In the genomic region with DNA sequence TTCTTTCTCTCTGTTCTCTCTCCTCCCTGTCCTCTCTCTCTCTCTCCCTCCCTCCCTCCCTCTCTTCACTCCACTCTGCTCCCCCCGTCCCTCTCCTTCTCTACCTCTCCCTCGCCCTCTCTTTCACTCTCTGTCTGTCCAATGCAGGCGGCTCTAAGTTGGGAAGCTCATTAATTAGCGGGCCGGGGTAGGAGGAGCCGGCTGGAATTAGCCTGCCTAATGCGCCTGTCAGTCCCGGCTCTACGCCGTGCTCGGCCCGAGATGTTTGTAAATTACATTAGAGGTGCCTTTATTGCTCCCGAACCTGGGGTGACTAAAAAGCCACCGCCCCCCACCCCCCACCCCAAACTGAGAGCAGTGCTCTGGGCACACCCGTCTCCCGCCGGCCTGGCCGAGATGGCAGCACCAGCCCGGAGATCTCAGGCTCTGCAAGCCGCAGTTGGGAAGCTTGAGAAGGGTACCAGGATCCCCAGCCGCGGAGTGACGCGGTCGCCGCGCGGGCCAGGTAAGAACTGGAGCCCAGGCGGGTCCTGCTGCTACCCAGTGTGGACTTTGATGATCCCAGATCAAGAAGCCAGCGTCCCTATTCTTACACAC, we compare ENCODE assay signal across 8 mouse cellular contexts. TPM values are rescaled to one million over a fixed set of nuclear protein-coding genes. Genes with fewer than 3 reads are reported as not detected.
DNase-seq lines count a peak whose midpoint lies in the region; ATAC-seq and TF ChIP-seq lines count a peak whose summit lies in the region.

A gene (minus strand): TSS at position 47 of the 597 bp plus-strand sequence.

- DNase-seq in lung, adult 2 months, result no peak
- DNase-seq in retina, embryonic 14.5 days (ENCODE audit: low spot score), result peak; percentile 62
- no peak for DNase-seq in cerebellum, adult 8-10 months
- no peak for DNase-seq in cerebellum, adult 9-10 months
- no peak for DNase-seq in right cerebral cortex, postnatal 10 days (ENCODE audit: low spot score in 2 of 2)

- no peak for ATAC-seq in lung, embryonic 15.5 days (ENCODE audit: borderline replicate concordance, extremely low read depth, low FRiP score, low TSS enrichment)
- peak; percentile 47; the same call in 1 of the 2 replicates for ATAC-seq in forebrain, embryonic 12.5 days (ENCODE audit: low FRiP score)
- no peak; the same call in 1 of the 2 replicates for ATAC-seq in intestine, embryonic 15.5 days

- H3K27me3 ChIP-seq in lung, embryonic 15.5 days, result peaks cover 99% of the 10 kb centered on the region
- H3K27me3 ChIP-seq in forebrain, embryonic 12.5 days, result peaks cover 99% of the 10 kb centered on the region
- H3K27me3 ChIP-seq in intestine, embryonic 15.5 days (replicated peaks), result peaks cover 97% of the 10 kb centered on the region

- TF ChIP-seq CTCF in lung, adult 2 months (IDR thresholded peaks at IDR 0.05; ENCODE audit: insufficient read depth, low read length), result no peak

- peaks cover 37% of the 10 kb centered on the region for H3K4me1 ChIP-seq in lung, embryonic 15.5 days
- peaks cover 10% of the 10 kb centered on the region; the same call in 1 of the 2 replicates for H3K4me1 ChIP-seq in lung, adult 2 months (ENCODE audit: control insufficient read depth, insufficient read depth, low read length)
- peaks cover 39% of the 10 kb centered on the region for H3K4me1 ChIP-seq in forebrain, embryonic 12.5 days
- H3K4me1 ChIP-seq in intestine, embryonic 15.5 days (replicated peaks), result peaks cover 23% of the 10 kb centered on the region

- no peaks in the 10 kb centered on the region for H3K9me3 ChIP-seq in lung, embryonic 15.5 days
- H3K9me3 ChIP-seq in forebrain, embryonic 12.5 days, result no peaks in the 10 kb centered on the region
- H3K9me3 ChIP-seq in intestine, embryonic 15.5 days, result no peaks in the 10 kb centered on the region

- no peak within 1 kb of the TSS for H3K9ac ChIP-seq in lung, embryonic 15.5 days
- no peak within 1 kb of the TSS for H3K9ac ChIP-seq in forebrain, embryonic 12.5 days
- peak within 1 kb of the TSS; percentile 10; the same call in 1 of the 2 replicates for H3K9ac ChIP-seq in intestine, embryonic 15.5 days

- H3K27ac ChIP-seq in lung, embryonic 15.5 days, result no peak within 1 kb of the TSS
- H3K27ac ChIP-seq in forebrain, embryonic 12.5 days, result no peak within 1 kb of the TSS
- H3K27ac ChIP-seq in intestine, embryonic 15.5 days, result no peak within 1 kb of the TSS

- peak within 1 kb of the TSS; percentile 68 for H3K4me2 ChIP-seq in lung, embryonic 15.5 days
- peak within 1 kb of the TSS; percentile 38 for H3K4me2 ChIP-seq in forebrain, embryonic 12.5 days
- peak within 1 kb of the TSS; percentile 70 for H3K4me2 ChIP-seq in intestine, embryonic 15.5 days (replicated peaks)

- no peaks in the 10 kb centered on the region for H3K36me3 ChIP-seq in lung, embryonic 15.5 days
- H3K36me3 ChIP-seq in forebrain, embryonic 12.5 days (replicated peaks), result no peaks in the 10 kb centered on the region
- H3K36me3 ChIP-seq in intestine, embryonic 15.5 days, result no peaks in the 10 kb centered on the region

- under 1% methylated on average over 30 of the region's 30 CpGs for WGBS in lung, embryonic 15.5 days
- 1% methylated on average over 30 of the region's 30 CpGs for WGBS in lung, adult 2 months
- under 1% methylated on average over 29 of the region's 30 CpGs for WGBS in forebrain, embryonic 12.5 days
- WGBS in intestine, embryonic 15.5 days, result under 1% methylated on average over 30 of the region's 30 CpGs

- H3K4me3 ChIP-seq in lung, embryonic 15.5 days, result peak within 1 kb of the TSS; percentile 35
- no peak within 1 kb of the TSS for H3K4me3 ChIP-seq in lung, adult 2 months (replicated peaks; ENCODE audit: extremely low read depth, low read depth, low read length)
- H3K4me3 ChIP-seq in forebrain, embryonic 12.5 days (replicated peaks), result peak within 1 kb of the TSS; percentile 19
- peak within 1 kb of the TSS; percentile 32 for H3K4me3 ChIP-seq in intestine, embryonic 15.5 days (replicated peaks)

- TF ChIP-seq POLR2A in lung, adult 2 months (IDR thresholded peaks at IDR 0.05; ENCODE audit: borderline replicate concordance, extremely low read depth, low read depth, low read length), result no peak

RNA-seq across cellular contexts. Expression of the gene that starts here (rescaled TPM):
- polyA plus RNA-seq in lung, embryonic 15.5 days (2015; fragmentation: Nextera tagmentation; extraction: Ambion mirVana), result not detected in 2 replicates
- polyA plus RNA-seq in lung, adult 2 months (2012; rRNA removed), result 0.05 and 0.09 TPM in 2 replicates
- polyA plus RNA-seq in forebrain, embryonic 12.5 days (2016; fragmentation: Nextera tagmentation; extraction: Ambion mirVana), result not detected in 2 replicates
- polyA plus RNA-seq in intestine, embryonic 15.5 days (2015; fragmentation: Nextera tagmentation; extraction: Ambion mirVana), result 0.08 TPM in 1 of 2 replicates, not detected in the other

Comparison
In these comparisons a context has a peak if more than half of its experiments do, and no peak if none do; other contexts are left out.
1. Peak in ATAC-seq, H3K4me3 ChIP-seq and H3K4me2 ChIP-seq in forebrain, embryonic 12.5 days; RNA of the gene not detected or under 1 TPM.